Mouse (Mus musculus) heart, postnatal 4 days (tissue): ENCODE measurements around the gene Endov. TPM values are rescaled to one million over a fixed set of nuclear protein-coding genes. Genes with fewer than 3 reads are reported as not detected.

Experiments used
- DNase-seq: peaks from one replicate; pipeline ENCODE4 v3.0.0; 2021
- total RNA-seq, 2 experiments: library from RNA; stranded (reverse); gene quantifications; 2 replicates each; pipeline ENCODE4 v1.2.3; 2021

Gene Endov
- total RNA-seq, 2 experiments from 2014 or later: 15.7 to 17.4 TPM

- DNase-seq: no peak
Observed at GRCm38 (mm10) chr11:119519387-119519786, 28.2 kb downstream of the Endov start.

- DNase-seq: no peak
Observed at GRCm38 (mm10) chr11:119520005-119520712, 29.0 kb downstream of the Endov start.

DNA sequence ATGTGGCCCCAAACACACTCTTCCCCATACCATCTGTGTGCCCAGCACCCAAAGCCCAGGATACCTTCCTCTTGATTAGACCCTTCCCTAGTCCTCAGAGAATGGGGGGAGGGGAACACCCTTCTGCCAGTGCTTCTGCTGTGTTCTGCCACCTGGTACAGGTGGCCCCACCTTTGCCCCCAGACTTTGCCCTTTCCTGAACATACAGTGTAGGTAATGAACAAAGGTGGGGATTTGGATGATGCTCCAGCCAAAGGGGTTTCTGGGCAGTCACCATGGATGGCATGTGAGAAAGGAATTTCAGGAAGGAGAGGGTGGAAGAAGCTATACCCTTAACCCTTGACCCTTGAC lies 29.5 kb downstream of the Endov start:
- no peak for DNase-seq

DNA sequence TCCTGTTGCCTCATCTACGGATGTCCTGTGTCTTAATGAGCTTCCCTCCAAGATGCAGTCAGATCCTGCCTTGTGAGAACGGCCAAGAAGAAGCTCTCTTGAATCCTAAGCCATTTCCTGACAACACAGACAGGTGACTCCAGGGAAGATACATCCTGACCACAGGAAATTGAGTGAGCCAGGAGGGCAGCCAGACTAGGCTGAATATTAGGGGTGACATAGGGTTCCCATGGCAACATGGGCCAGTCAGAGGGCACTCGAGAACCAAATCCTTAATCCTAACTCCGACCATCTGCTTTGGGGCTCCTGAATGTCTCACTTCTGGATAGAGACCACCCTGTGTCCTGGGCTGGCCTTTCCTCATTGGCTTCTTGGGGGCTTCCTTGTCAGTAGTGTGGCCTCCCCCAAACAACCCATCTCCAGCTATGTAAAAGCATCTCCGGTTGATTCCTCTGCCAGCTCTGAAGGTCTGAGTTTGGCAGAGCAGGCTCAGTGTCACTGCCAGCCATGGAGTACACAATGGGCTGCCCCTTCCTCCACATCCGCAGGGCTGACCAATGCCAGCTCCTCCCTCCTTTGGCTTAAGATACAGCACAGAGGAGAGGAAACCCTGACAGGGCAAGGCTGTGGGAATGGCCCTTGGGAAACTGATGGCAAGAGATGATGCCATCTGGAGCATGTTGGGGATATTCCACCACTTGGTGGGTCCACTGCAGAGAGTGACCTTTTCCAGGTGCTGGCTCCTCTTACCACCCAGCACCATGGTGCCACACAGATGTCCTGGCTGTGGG lies 31.0 kb downstream of the Endov start:
- DNase-seq: no peak

DNA sequence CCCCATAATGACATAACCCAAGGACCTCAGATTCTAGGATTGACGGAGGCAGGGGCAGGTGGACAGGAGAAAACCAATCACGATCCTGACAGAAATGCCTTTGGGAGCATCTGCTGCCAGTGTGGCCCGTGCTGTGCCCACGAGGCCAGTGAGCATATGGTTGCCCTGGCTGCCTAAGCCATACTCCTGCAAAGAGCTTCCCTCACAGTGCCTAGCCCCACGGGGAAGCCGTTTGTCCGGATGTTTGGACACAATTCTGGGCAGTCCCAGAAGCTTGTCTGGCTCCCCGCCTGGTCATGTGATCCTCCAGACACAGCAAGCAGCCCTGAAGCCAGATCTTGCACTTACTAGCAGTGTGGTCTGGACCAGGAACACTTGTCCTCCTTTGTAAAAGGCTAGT lies 31.6 kb downstream of the Endov start:
- DNase-seq: peak; percentile 34

- no peak for DNase-seq
Observed at GRCm38 (mm10) chr11:119523392-119523791, 32.2 kb downstream of the Endov start.

DNA sequence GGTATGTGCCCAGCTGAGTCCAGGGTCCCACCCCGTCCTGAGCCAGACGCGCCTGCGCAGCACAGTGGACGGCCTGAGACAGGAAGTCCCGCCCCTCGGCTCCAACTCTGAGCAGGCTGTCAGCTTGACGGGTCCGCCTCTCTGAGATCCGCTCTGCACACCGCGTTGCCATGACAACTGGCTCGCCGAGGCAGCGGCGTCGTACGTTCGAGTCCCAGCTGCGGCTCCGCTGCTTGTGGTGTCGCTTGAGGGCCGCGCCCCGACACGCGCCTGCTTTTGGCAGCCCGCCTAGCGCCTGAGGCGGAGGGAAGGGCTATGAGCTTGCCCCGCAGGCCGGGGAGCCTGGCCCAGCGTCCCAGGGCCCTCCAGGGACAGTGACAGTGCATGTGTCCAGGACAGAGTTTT lies 33.4 kb downstream of the Endov start:
- DNase-seq: peak; percentile 90

- DNase-seq: no peak
Observed at GRCm38 (mm10) chr11:119526068-119526966, 35.2 kb downstream of the Endov start.

DNA sequence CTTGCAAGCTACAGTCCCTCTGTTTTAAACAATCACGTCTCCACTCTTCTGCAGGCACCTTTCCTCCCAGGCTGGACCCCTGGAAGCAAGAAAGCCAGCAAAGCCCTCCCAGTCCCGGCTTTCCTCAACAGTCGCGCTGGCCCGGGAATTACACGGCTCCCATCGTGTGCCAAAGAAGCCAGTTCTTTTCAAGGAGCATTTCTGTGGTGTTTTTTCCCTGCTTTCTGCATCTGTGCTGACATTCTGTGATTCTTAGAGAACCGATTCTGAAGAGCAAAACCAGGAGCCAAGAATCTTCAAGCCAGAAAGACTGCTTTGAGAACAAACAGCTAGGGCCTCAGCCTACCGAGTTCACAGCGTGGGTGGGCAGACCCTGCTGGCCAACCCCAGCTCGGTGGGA lies 37.8 kb downstream of the Endov start:
- DNase-seq: no peak

DNA sequence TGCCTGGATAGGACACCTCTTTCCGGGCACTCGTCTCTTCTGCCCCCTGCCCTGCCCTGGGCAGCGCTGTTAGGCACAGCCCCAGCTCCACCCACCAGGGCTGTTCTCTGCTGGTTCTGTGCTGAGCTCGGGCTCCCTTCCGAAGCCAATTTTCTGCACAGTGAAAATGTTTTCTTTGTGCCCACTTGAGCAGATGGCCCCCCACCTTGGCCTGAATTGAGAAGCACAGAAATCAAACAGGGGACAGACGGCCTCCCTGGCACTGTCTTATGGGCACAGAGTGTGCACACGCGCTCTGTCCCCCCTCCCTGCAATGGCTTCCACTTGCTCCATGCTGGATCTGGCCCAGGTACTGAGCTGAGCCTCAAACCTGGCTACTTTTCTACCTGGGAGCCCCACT lies 41.3 kb downstream of the Endov start:
- DNase-seq: no peak

- no peak for DNase-seq
Observed at GRCm38 (mm10) chr11:119533745-119534144, 42.6 kb downstream of the Endov start.

GRCm38 (mm10) chr11:119539944-119540343 lies 48.8 kb downstream of the Endov start:
- DNase-seq: peak; percentile 18

GRCm38 (mm10) chr11:119540560-119540959 lies 49.4 kb downstream of the Endov start:
- DNase-seq: no peak

DNA sequence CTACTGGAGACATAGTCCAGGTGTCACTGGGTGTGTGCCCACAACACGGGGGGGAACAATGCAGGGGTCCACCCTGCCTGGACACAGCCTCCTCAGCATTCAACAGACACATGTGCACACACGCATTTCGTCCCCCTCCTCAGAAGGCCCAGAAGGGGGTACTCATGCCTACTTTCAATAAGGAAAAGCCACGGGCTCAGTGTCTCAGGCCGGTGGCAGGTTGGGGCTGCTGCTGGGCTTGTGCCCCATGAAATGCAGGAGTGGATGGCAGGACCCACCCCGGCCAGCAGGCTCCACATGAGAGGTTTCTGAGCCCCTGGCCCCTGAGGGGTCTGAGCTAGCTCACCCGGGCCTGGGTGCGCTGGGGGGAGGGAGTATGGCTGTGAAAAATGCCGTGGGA lies 49.9 kb downstream of the Endov start:
- DNase-seq: no peak

- no peak for DNase-seq
Observed at GRCm38 (mm10) chr11:119542371-119542770, 51.2 kb downstream of the Endov start.

DNA sequence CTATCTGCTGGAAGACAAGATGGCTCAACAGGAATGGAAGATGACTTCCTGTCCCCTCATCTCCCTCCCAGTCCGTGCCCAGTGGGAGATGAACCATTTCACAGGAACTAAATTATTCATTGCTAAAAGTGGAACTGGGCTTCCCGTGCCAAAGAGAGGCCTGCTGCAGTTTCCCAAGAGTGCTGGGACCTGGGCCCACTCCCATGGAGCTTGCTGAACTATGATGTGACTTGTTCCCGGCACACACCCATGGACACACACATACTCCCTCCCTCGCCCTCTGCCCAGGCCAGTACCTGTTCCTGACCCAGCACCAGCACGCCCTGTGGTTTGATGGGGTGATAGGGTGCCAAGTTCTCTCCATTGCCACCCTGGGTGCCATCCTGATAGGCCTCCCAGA lies 51.7 kb downstream of the Endov start:
- DNase-seq: no peak

GRCm38 (mm10) chr11:119543816-119544517 lies 52.8 kb downstream of the Endov start:
- no peak for DNase-seq

GRCm38 (mm10) chr11:119544518-119545105 lies 53.5 kb downstream of the Endov start:
- no peak for DNase-seq

DNA sequence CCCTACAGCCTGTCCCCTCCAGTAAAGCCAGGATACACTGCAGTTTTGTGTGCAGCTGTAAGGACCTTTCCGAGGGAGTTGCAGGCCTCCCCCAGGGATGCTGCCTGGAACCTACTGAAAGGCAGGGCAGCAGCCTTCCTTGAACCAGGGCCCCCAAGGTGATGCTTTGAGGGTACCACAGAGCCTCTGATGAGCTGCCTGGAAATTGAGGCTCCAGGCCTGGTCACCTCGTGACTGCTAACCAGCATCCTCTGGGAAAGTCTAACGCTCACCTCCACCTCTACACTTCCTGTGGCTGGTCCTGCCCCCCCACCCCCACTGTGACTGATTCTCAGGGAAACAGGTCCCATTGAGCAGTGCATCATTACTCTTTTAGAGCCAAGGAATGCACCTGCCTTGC lies 54.1 kb downstream of the Endov start:
- DNase-seq: no peak

GRCm38 (mm10) chr11:119545741-119546495 lies 54.8 kb downstream of the Endov start:
- DNase-seq: no peak

- peak; percentile 46 for DNase-seq
Observed at GRCm38 (mm10) chr11:119546496-119547182, 55.5 kb downstream of the Endov start.
